Mouse (Mus musculus): ENCODE results near the gene Cldn3.

Cldn3 gene

GRCm38 (mm10) chr5:134965852-134966821 is 19.9 kb upstream of the Cldn3 start:
- peak; percentile 96 for DNase-seq (ENCODE audit: low read depth, low spot score)

- DNase-seq (ENCODE audit: low read depth, low spot score) = peak; percentile 48
Observed at GRCm38 (mm10) chr5:134967164-134967944, 18.7 kb upstream of the Cldn3 start.

- peak; percentile 68 for DNase-seq (ENCODE audit: low read depth, low spot score)
Observed at GRCm38 (mm10) chr5:134970671-134971070, 15.3 kb upstream of the Cldn3 start.

GRCm38 (mm10) chr5:134973081-134973480 is 12.9 kb upstream of the Cldn3 start:
- DNase-seq (ENCODE audit: low read depth, low spot score) = no peak

- peak; percentile 56 for DNase-seq (ENCODE audit: low read depth, low spot score)
Observed at GRCm38 (mm10) chr5:134973526-134973925, 12.5 kb upstream of the Cldn3 start.

GRCm38 (mm10) chr5:134974294-134974693 is 11.7 kb upstream of the Cldn3 start:
- no peak for DNase-seq (ENCODE audit: low read depth, low spot score)

GRCm38 (mm10) chr5:134974921-134975320 is 11.1 kb upstream of the Cldn3 start:
- no peak for DNase-seq (ENCODE audit: low read depth, low spot score)

- DNase-seq (ENCODE audit: low read depth, low spot score) = no peak
Observed at GRCm38 (mm10) chr5:134976164-134976563, 9.8 kb upstream of the Cldn3 start.

GRCm38 (mm10) chr5:134976577-134977250 is 9.3 kb upstream of the Cldn3 start:
- DNase-seq (ENCODE audit: low read depth, low spot score) = no peak

- DNase-seq (ENCODE audit: low read depth, low spot score) = no peak
Observed at GRCm38 (mm10) chr5:134977837-134978236, 8.2 kb upstream of the Cldn3 start.

GRCm38 (mm10) chr5:134981149-134981548 is 4.9 kb upstream of the Cldn3 start:
- peak; percentile 76 for DNase-seq (ENCODE audit: low read depth, low spot score)

GRCm38 (mm10) chr5:134983111-134983510 is 2.9 kb upstream of the Cldn3 start:
- DNase-seq (ENCODE audit: low read depth, low spot score) = no peak

GRCm38 (mm10) chr5:134983771-134984170 is 2.2 kb upstream of the Cldn3 start:
- no peak for DNase-seq (ENCODE audit: low read depth, low spot score)

GRCm38 (mm10) chr5:134986298-134987268 is 569 bp downstream of the Cldn3 start:
- DNase-seq (ENCODE audit: low read depth, low spot score) = peak; percentile 46

- DNase-seq (ENCODE audit: low read depth, low spot score) = no peak
Observed at GRCm38 (mm10) chr5:134989166-134989565, 3.2 kb downstream of the Cldn3 start.

GRCm38 (mm10) chr5:134989741-134990140 is 3.7 kb downstream of the Cldn3 start:
- no peak for DNase-seq (ENCODE audit: low read depth, low spot score)

- DNase-seq (ENCODE audit: low read depth, low spot score) = no peak
Observed at GRCm38 (mm10) chr5:134992566-134992965, 6.6 kb downstream of the Cldn3 start.

- no peak for DNase-seq (ENCODE audit: low read depth, low spot score)
Observed at GRCm38 (mm10) chr5:134998359-134998758, 12.3 kb downstream of the Cldn3 start.

- no peak for DNase-seq (ENCODE audit: low read depth, low spot score)
Observed at GRCm38 (mm10) chr5:134999797-135000196, 13.8 kb downstream of the Cldn3 start.

GRCm38 (mm10) chr5:135000751-135001150 is 14.7 kb downstream of the Cldn3 start:
- peak; percentile 59 for DNase-seq (ENCODE audit: low read depth, low spot score)

- DNase-seq (ENCODE audit: low read depth, low spot score) = peak; percentile 99
Observed at GRCm38 (mm10) chr5:135001309-135001708, 15.3 kb downstream of the Cldn3 start.

All from ZHBTc4 (cell line).